Mouse (Mus musculus): ENCODE measurements around the gene Mettl15. TPM values are rescaled to one million over a fixed set of nuclear protein-coding genes. Genes with fewer than 3 reads are reported as not detected.
A peak's percentile ranks its signal among the peaks of the same experiment; 100 is the strongest.
"Not testable (repeated sequence)": the region's sequence is repeated elsewhere in the genome, so short reads cannot be mapped to it uniquely, and the experiment has no call there.

Mettl15 gene
- polyA plus RNA-seq, 1 experiment from 2014 or later = 12.8 TPM

DNA sequence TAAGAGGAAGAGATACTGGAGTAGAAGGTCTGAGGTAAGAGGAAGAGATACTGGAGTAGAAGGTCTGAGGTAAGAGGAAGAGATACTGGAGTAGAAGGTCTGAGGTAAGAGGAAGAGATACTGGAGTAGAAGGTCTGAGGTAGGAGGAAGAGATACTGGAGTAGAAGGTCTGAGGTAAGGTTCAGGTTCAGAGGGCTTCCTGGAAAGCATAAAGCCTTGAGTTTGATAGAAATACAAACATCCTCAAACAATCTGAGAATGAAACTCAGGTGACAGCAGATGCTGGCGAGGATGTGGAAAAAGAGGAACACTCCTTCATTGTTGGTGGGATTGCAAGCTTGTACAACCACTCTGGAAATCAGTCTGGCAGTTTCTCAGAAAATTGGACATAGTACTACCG, 63.9 kb downstream of the Mettl15 start:
- not testable (repeated sequence) for H3K9ac ChIP-seq (ENCODE audit: low read depth, low read length); H3K27ac ChIP-seq (ENCODE audit: low read length); H3K4me1 ChIP-seq (ENCODE audit: control insufficient read depth, insufficient read depth, low read length); ATAC-seq; H3K9me3 ChIP-seq (ENCODE audit: control insufficient read depth, low read length); H3K36me3 ChIP-seq (ENCODE audit: control insufficient read depth, insufficient read depth, low read length); H3K4me3 ChIP-seq (ENCODE audit: low read length); H3K4me2 ChIP-seq (ENCODE audit: low read depth, low read length); H3K27me3 ChIP-seq (replicated peaks; ENCODE audit: control insufficient read depth, insufficient read depth, low read length)
- 76% methylated on average over 1 of the region's 2 CpGs for WGBS

DNA sequence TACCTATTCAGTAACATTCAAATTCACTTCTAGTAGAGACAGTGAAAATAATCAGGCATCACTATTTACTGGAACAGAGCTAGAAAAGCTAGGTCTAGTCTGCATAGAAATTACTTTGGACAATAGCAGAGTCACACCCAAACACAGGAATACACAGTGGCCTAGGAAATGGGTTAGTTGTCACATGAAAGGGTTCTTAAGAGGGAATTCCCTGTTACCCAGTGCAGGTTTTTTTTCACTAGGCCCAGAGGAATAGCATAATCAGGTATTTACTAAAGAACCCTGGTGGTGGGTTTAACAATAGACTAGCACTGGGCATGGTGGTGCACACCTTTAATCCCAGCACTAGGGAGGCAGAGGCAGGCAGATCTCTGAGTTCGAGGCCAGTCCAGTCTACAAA, 69.9 kb downstream of the Mettl15 start:
- not testable (repeated sequence) for H3K27me3 ChIP-seq (replicated peaks; ENCODE audit: control insufficient read depth, insufficient read depth, low read length); H3K4me2 ChIP-seq (ENCODE audit: low read depth, low read length); H3K9me3 ChIP-seq (ENCODE audit: control insufficient read depth, low read length); ATAC-seq; H3K27ac ChIP-seq (ENCODE audit: low read length); H3K4me3 ChIP-seq (ENCODE audit: low read length); H3K36me3 ChIP-seq (ENCODE audit: control insufficient read depth, insufficient read depth, low read length); H3K9ac ChIP-seq (ENCODE audit: low read depth, low read length); H3K4me1 ChIP-seq (ENCODE audit: control insufficient read depth, insufficient read depth, low read length)
- 100% methylated on average over 1 of the region's 1 CpGs for WGBS

DNA sequence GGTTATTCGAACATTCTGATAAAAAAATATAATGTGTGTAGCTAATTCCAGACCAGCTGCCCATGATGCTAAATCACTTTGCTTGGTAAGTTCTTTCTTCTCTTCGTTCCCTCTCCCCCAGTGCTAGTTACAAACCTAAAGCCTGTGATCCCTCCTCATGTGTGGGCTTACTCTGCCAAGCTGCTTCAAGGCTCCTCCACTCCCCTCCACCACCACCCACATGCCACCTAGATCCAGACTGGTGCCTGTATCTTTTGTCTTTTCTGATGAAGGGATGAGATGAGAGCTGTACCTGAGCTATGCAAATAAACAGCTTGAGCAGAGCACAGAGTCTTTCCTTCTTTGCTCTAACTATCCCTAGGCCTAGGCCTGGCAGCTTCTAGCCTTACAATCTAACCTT, 72.5 kb downstream of the Mettl15 start:
- H3K4me3 ChIP-seq (ENCODE audit: low read length) = no peak overlapping the region
- no peaks in the 10 kb centered on the region for H3K4me1 ChIP-seq (ENCODE audit: control insufficient read depth, insufficient read depth, low read length)
- H3K27me3 ChIP-seq (replicated peaks; ENCODE audit: control insufficient read depth, insufficient read depth, low read length) = no peaks in the 10 kb centered on the region
- H3K9me3 ChIP-seq (ENCODE audit: control insufficient read depth, low read length) = no peaks in the 10 kb centered on the region
- no peak overlapping the region for H3K27ac ChIP-seq (ENCODE audit: low read length)
- H3K4me2 ChIP-seq (ENCODE audit: low read depth, low read length) = no peak overlapping the region
- no peaks in the 10 kb centered on the region for H3K36me3 ChIP-seq (ENCODE audit: control insufficient read depth, insufficient read depth, low read length)
- no peak for ATAC-seq
- H3K9ac ChIP-seq (ENCODE audit: low read depth, low read length) = no peak overlapping the region
- WGBS = 77% methylated on average over 2 of the region's 2 CpGs

DNA sequence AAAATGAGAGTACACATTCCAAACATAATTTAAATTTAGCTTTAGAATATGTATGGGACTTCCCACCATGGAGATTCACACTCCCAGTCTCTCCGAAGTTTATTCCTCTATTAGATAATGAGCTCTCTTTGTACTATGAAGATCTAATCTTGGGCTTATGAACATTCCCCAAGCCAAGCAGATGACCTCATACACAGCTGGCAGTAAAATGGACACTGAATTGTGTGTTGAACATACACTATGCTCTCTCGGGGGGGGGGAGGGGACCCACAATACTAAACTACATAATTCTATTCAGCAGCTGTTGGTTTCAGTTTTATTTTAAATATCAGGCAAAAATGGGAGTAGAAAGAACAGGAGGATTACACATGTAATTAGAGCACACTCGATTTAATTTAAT, 97.6 kb downstream of the Mettl15 start:
- peak; percentile 38; the same call in 1 of the 2 replicates for ATAC-seq
- H3K9me3 ChIP-seq (ENCODE audit: control insufficient read depth, low read length) = no peaks in the 10 kb centered on the region
- no peak overlapping the region for H3K9ac ChIP-seq (ENCODE audit: low read depth, low read length)
- H3K4me1 ChIP-seq (ENCODE audit: control insufficient read depth, insufficient read depth, low read length) = no peaks in the 10 kb centered on the region
- H3K27ac ChIP-seq (ENCODE audit: low read length) = no peak overlapping the region
- 70% methylated on average over 3 of the region's 3 CpGs for WGBS
- H3K36me3 ChIP-seq (ENCODE audit: control insufficient read depth, insufficient read depth, low read length) = no peaks in the 10 kb centered on the region
- H3K27me3 ChIP-seq (replicated peaks; ENCODE audit: control insufficient read depth, insufficient read depth, low read length) = no peaks in the 10 kb centered on the region
- no peak overlapping the region for H3K4me2 ChIP-seq (ENCODE audit: low read depth, low read length)
- H3K4me3 ChIP-seq (ENCODE audit: low read length) = no peak overlapping the region

DNA sequence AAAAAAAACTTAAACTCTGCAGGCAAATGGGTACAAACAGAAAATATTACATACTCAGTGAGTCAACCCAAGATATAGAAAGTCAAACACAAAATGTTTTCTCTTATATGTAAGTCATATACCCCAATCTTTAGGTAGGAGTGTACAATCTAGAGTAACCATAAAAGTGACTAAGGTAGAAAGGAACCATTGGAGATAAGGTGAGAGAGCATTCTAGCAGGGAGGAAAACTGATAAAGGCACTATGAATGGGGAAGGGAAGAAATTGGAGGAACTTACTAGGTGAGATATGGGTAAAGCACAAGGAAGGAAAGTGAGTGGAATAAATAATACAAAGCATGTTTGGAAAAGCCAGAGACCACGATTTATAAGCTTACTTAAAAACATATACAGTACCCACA, 122.0 kb downstream of the Mettl15 start:
- H3K27me3 ChIP-seq (replicated peaks; ENCODE audit: control insufficient read depth, insufficient read depth, low read length) = no peaks in the 10 kb centered on the region
- no peaks in the 10 kb centered on the region for H3K36me3 ChIP-seq (ENCODE audit: control insufficient read depth, insufficient read depth, low read length)
- 67% methylated on average over 1 of the region's 1 CpGs for WGBS
- H3K4me2 ChIP-seq (ENCODE audit: low read depth, low read length) = no peak overlapping the region
- no peak for ATAC-seq
- H3K27ac ChIP-seq (ENCODE audit: low read length) = no peak overlapping the region
- no peaks in the 10 kb centered on the region for H3K4me1 ChIP-seq (ENCODE audit: control insufficient read depth, insufficient read depth, low read length)
- no peak overlapping the region for H3K4me3 ChIP-seq (ENCODE audit: low read length)
- H3K9me3 ChIP-seq (ENCODE audit: control insufficient read depth, low read length) = no peaks in the 10 kb centered on the region
- H3K9ac ChIP-seq (ENCODE audit: low read depth, low read length) = no peak overlapping the region

DNA sequence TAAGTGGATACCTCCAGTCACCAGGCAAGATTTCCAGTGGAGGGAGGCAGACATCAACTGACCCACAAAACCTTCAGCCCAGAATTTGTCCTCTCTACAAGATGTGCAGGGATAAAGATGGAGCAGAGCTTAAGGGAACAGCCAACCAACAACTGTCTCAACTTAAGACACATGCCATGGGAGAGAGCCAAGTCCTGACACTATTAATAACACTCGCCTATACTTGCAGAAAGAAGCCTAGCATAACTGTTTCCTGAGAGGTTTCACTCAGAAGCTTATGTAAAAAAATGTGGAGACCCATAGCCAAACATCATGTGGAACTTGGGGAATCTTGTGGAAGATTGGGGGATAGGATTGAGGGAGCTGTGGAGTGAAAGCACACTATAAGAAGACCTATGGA, 124.4 kb downstream of the Mettl15 start:
- no peak overlapping the region for H3K9ac ChIP-seq (ENCODE audit: low read depth, low read length)
- H3K9me3 ChIP-seq (ENCODE audit: control insufficient read depth, low read length) = no peaks in the 10 kb centered on the region
- no peak for ATAC-seq
- no peak overlapping the region for H3K4me3 ChIP-seq (ENCODE audit: low read length)
- H3K36me3 ChIP-seq (ENCODE audit: control insufficient read depth, insufficient read depth, low read length) = no peaks in the 10 kb centered on the region
- no peak overlapping the region for H3K4me2 ChIP-seq (ENCODE audit: low read depth, low read length)
- H3K27me3 ChIP-seq (replicated peaks; ENCODE audit: control insufficient read depth, insufficient read depth, low read length) = no peaks in the 10 kb centered on the region
- no peaks in the 10 kb centered on the region for H3K4me1 ChIP-seq (ENCODE audit: control insufficient read depth, insufficient read depth, low read length)
- H3K27ac ChIP-seq (ENCODE audit: low read length) = no peak overlapping the region
- WGBS = 75% methylated on average over 1 of the region's 1 CpGs

DNA sequence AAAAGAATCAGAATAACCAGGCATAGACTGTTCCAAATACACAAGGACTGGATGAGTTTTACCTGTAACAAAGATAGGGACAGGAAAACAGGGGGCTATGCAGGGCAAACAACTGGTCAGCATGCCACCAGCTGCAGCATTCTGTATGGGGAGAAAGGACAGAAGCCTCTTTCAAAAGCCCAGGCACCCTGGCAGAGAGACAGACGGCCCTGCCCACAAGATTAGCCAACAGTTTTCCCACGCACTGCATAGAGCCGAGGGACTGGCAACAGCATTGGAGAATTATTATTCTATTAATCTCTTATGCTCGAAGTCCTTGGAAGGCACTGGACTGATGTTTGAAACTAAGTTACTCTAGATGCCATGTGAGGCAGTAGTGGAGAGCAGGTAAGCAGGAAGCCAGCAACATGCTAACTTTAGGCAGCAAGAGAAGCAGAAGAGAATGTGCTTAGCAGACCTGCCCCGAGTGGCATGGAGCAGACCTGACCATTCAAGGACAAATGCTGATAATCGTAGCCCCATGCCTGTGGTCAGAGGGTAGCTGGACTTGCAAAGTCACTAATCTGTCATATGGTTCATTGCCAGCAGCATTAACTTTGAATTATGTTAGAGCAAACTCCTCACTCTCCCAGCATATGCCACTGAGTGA, 127.0 kb downstream of the Mettl15 start:
- no peak overlapping the region for H3K27ac ChIP-seq (ENCODE audit: low read length)
- no peaks in the 10 kb centered on the region for H3K36me3 ChIP-seq (ENCODE audit: control insufficient read depth, insufficient read depth, low read length)
- no peak overlapping the region for H3K4me3 ChIP-seq (ENCODE audit: low read length)
- no peak overlapping the region for H3K4me2 ChIP-seq (ENCODE audit: low read depth, low read length)
- no peaks in the 10 kb centered on the region for H3K9me3 ChIP-seq (ENCODE audit: control insufficient read depth, low read length)
- 64% methylated on average over 6 of the region's 6 CpGs for WGBS
- ATAC-seq = no peak; the same call in 1 of the 2 replicates
- no peaks in the 10 kb centered on the region for H3K4me1 ChIP-seq (ENCODE audit: control insufficient read depth, insufficient read depth, low read length)
- H3K9ac ChIP-seq (ENCODE audit: low read depth, low read length) = no peak overlapping the region
- no peaks in the 10 kb centered on the region for H3K27me3 ChIP-seq (replicated peaks; ENCODE audit: control insufficient read depth, insufficient read depth, low read length)

DNA sequence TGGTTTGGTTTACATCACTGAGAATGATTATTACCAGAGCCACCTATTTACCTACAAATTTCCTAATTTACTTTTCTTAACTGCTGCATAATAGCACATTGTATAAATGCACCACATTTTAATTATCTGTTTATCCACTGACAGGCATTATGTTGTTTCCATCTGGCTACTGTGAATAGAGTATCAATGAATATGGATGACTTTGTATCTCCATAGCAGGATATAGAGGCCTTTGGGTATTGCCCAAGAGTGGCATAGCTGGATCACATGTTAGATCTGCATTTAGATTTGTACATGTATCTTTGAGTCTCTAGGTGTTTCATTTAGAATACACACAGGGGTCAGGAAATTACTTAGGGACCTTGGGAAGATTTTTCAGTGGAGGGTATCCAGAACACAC, 133.3 kb downstream of the Mettl15 start:
- Histone ChIP-seq H3K9me3 (ENCODE audit: control insufficient read depth, low read length) (no peaks in the 10 kb centered on the region), H3K36me3 (ENCODE audit: control insufficient read depth, insufficient read depth, low read length) (no peaks in the 10 kb centered on the region), H3K4me2 (ENCODE audit: low read depth, low read length) (no peak overlapping the region), H3K4me1 (ENCODE audit: control insufficient read depth, insufficient read depth, low read length) (no peaks in the 10 kb centered on the region), H3K27ac (ENCODE audit: low read length) (no peak overlapping the region), H3K9ac (ENCODE audit: low read depth, low read length) (no peak overlapping the region), H3K4me3 (ENCODE audit: low read length) (no peak overlapping the region), H3K27me3 (replicated peaks; ENCODE audit: control insufficient read depth, insufficient read depth, low read length) (no peaks in the 10 kb centered on the region)
- ATAC-seq = no peak

DNA sequence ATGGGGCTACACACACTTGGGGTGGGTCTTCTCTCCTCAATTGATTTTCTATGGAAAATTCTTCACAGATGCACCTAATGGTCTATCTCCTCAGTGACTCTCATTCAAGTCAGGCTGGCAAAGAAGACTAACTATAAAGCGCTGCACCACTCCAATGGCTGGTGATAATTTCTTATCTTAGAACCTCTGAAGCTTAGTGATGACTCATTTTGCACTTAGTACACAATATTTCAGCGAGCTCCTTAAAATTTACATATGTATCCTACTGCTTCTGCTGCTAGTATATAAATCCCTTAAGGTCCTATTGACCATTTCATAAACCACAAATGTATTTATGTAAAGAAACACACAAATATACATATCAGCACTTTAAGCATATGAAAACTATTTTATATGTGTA, 136.1 kb downstream of the Mettl15 start:
- no peaks in the 10 kb centered on the region for H3K4me1 ChIP-seq (ENCODE audit: control insufficient read depth, insufficient read depth, low read length)
- no peaks in the 10 kb centered on the region for H3K36me3 ChIP-seq (ENCODE audit: control insufficient read depth, insufficient read depth, low read length)
- WGBS = 84% methylated on average over 2 of the region's 2 CpGs
- no peaks in the 10 kb centered on the region for H3K27me3 ChIP-seq (replicated peaks; ENCODE audit: control insufficient read depth, insufficient read depth, low read length)
- no peak overlapping the region for H3K4me3 ChIP-seq (ENCODE audit: low read length)
- H3K27ac ChIP-seq (ENCODE audit: low read length) = no peak overlapping the region
- no peaks in the 10 kb centered on the region for H3K9me3 ChIP-seq (ENCODE audit: control insufficient read depth, low read length)
- ATAC-seq = no peak
- no peak overlapping the region for H3K9ac ChIP-seq (ENCODE audit: low read depth, low read length)
- no peak overlapping the region for H3K4me2 ChIP-seq (ENCODE audit: low read depth, low read length)

DNA sequence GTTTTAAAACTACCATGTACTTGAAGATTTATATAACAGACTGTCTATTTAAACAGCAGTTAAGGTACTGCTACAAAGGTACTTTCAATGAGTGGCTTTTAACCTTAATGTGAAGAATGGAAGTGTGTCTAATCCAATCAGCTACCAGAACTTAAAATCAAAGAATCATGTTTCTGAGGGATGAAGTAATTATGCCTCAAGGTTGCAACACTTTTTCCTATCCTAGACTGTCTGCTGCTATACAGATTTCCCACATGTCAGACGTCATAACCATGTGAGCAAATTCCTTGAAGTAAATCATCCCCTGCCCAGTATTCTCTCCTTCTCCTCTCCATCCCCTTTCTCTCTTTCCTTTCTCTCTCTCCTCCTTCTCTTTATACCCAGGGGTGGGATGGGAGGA, 140.2 kb downstream of the Mettl15 start:
- Histone ChIP-seq H3K36me3 (ENCODE audit: control insufficient read depth, insufficient read depth, low read length) (no peaks in the 10 kb centered on the region), H3K27me3 (replicated peaks; ENCODE audit: control insufficient read depth, insufficient read depth, low read length) (no peaks in the 10 kb centered on the region), H3K27ac (ENCODE audit: low read length) (no peak overlapping the region), H3K9ac (ENCODE audit: low read depth, low read length) (no peak overlapping the region), H3K9me3 (ENCODE audit: control insufficient read depth, low read length) (no peaks in the 10 kb centered on the region), H3K4me2 (ENCODE audit: low read depth, low read length) (no peak overlapping the region), H3K4me1 (ENCODE audit: control insufficient read depth, insufficient read depth, low read length) (no peaks in the 10 kb centered on the region), H3K4me3 (ENCODE audit: low read length) (no peak overlapping the region)
- no peak for ATAC-seq
- WGBS = 69% methylated on average over 1 of the region's 1 CpGs
